Mouse (Mus musculus) liver, embryonic 14.5 days (tissue): ENCODE measurements around the gene Btbd8.

Experiments used
- CTCF ChIP-seq: IDR thresholded peaks from 2 replicates; pipeline ENCODE4 v1.5.1; 2016; ENCODE audit warnings: antibody characterized with exemption, low read depth, control low read depth
- EP300 ChIP-seq: IDR thresholded peaks from 2 replicates; pipeline ENCODE4 v1.6.1; 2016; ENCODE audit warnings: antibody characterized with exemption, low read depth

GRCm38 (mm10) chr5:107441881-107442280, 4.1 kb downstream of the Btbd8 start:
- no peak for TF ChIP-seq CTCF
- no peak for TF ChIP-seq EP300
